Mouse (Mus musculus) liver, embryonic 16.5 days (tissue): ENCODE measurements around the gene Cd300c2. TPM values are rescaled to one million over a fixed set of nuclear protein-coding genes. Genes with fewer than 3 reads are reported as not detected.
"Not testable (repeated sequence)": the region's sequence is repeated elsewhere in the genome, so short reads cannot be mapped to it uniquely, and the experiment has no call there.

Experiments
- ATAC-seq: fragments of 200-750 bp; cut with Nextera tagmentation; 2 replicates; pipeline ENCODE4 v1.8.0; 2017; ENCODE audit warnings: low read depth, mild to moderate bottlenecking, moderate number of reproducible peaks, moderate library complexity
- H3K27ac ChIP-seq: fragments of 300-500 bp; sonication (generic); 2 replicates; pipeline ENCODE4 v1.5.1; 2014; ENCODE audit warnings: mild to moderate bottlenecking, low read length
- H3K27me3 ChIP-seq: fragments of 300-500 bp; sonication (generic); 2 replicates; pipeline ENCODE4 v1.6.1; 2014; ENCODE audit warnings: low read depth, low read length, mixed read lengths; ENCODE audit not compliant: control insufficient read depth, insufficient read depth
- H3K36me3 ChIP-seq: fragments of 300-500 bp; sonication (generic); 2 replicates; pipeline ENCODE4 v1.6.1; 2014; ENCODE audit warnings: mild to moderate bottlenecking; ENCODE audit not compliant: control insufficient read depth, insufficient read depth
- H3K4me1 ChIP-seq: fragments of 300-500 bp; sonication (generic); 2 replicates; pipeline ENCODE4 v1.6.1; 2014; ENCODE audit warnings: low read depth, low read length, mixed read lengths; ENCODE audit not compliant: control insufficient read depth
- H3K4me2 ChIP-seq: fragments of 300-500 bp; sonication (generic); 2 replicates; pipeline ENCODE4 v1.6.1; 2014; ENCODE audit warnings: low read depth, low read length, mixed read lengths
- H3K4me3 ChIP-seq: fragments of 300-500 bp; sonication (generic); 2 replicates; pipeline ENCODE4 v1.5.1; 2014; ENCODE audit warnings: low read depth, mild to moderate bottlenecking, low read length
- H3K9ac ChIP-seq: fragments of 300-500 bp; sonication (generic); 2 replicates; pipeline ENCODE4 v1.6.1; 2014; ENCODE audit warnings: low read depth, low read length
- H3K9me3 ChIP-seq: fragments of 300-500 bp; sonication (generic); replicated peaks from 2 replicates; pipeline ENCODE4 v1.6.1; 2016; ENCODE audit warnings: low read length; ENCODE audit not compliant: control insufficient read depth
- WGBS: fragments of 180-500 bp; shearing (Covaris S2); extraction: QIAGEN DNeasy Blood & Tissue Kit; methylation state at CpG from one replicate; pipeline ENCODE4 v1.1.7; 2014; ENCODE audit not compliant: insufficient replicate concordance; 5-methylcytosine and 5-hydroxymethylcytosine counted together
- polyA plus RNA-seq: library from polyadenylated mRNA; unstranded; fragments of >200 nt; fragmentation: Nextera tagmentation; extraction: Ambion mirVana; gene quantifications from 2 replicates; pipeline ENCODE4 v1.2.1, GENCODE M21; 2015

The Cd300c2 gene
- polyA plus RNA-seq: 9.8 and 11.1 TPM in 2 replicates

DNA sequence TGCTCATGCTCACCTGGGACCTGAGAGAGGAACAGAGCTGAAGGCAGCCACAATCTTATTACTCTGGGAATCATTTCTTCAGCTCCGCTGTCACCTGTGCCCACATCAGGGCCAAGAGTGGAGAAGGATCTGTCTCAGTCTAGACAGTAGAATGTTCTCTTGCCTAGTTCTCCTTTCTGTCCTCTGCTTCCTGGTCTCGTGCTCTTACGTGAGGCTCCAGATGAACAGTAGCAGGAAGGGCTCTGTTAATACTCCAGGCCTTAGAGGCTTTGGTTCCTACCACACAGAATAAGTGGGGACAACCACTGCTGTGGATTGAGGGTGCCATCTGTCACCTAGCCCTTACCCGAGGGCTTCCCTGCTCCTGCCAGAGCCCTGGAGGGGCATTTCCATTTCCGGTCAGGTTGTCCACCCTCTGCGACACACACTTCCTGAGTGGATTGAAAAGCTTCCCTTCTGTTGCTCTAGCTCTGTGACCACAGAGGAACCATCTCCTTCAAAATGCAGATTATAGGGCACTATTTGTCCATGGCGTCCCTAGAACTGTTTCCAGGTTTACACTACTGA lies at the start of gene Cd300c2:
Gene Cd300c2 (minus strand): TSS at position 407 of the 567 bp plus-strand sequence.
- Histone ChIP-seq H3K9me3 (no peaks in the 10 kb centered on the region), H3K36me3 (no peaks in the 10 kb centered on the region), H3K4me1 (no peaks in the 10 kb centered on the region), H3K27ac (no peak within 1 kb of the TSS), H3K4me2 (no peak within 1 kb of the TSS), H3K9ac (no peak within 1 kb of the TSS), H3K4me3 (no peak within 1 kb of the TSS; the same call in 1 of the 2 replicates), H3K27me3 (no peaks in the 10 kb centered on the region)
- no peak for ATAC-seq
- WGBS: 28% methylated on average over 7 of the region's 7 CpGs

DNA sequence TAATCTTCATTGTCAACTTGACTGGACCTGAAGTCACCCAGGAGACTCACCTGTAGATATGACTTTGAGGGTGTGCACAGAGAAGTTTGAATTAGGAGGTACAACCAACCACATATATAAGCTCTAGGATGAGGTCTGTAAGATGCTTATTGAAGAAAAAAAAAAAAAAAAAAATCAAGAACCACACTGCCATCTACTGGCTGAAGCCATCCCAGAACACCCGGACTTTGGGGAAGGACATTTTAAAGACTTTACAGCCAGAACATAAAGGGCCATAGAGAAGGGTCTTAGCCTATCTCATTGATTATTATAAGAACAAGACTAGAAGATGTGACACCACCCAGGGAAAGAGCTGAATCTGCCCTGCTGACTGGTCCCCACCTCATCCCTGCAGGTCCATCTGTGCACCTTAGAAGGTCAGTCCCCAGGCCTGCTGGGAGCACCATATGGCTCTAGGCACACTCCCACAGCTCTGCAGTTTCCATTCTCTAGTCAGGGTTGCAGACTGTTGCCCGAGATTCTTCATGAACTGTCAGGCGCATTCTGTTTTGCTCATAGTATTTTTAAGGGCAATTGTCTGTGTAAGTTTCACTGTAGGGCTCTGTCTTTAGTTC lies 47.7 kb upstream of the Cd300c2 start:
- H3K4me1 ChIP-seq: no peaks in the 10 kb centered on the region
- no peaks in the 10 kb centered on the region for H3K36me3 ChIP-seq
- H3K4me3 ChIP-seq: no peak overlapping the region
- H3K4me2 ChIP-seq: no peak overlapping the region
- no peaks in the 10 kb centered on the region for H3K27me3 ChIP-seq
- no peak overlapping the region for H3K9ac ChIP-seq
- H3K9me3 ChIP-seq: no peaks in the 10 kb centered on the region
- no peak for ATAC-seq
- 24% methylated on average over 3 of the region's 3 CpGs for WGBS
- no peak overlapping the region for H3K27ac ChIP-seq

DNA sequence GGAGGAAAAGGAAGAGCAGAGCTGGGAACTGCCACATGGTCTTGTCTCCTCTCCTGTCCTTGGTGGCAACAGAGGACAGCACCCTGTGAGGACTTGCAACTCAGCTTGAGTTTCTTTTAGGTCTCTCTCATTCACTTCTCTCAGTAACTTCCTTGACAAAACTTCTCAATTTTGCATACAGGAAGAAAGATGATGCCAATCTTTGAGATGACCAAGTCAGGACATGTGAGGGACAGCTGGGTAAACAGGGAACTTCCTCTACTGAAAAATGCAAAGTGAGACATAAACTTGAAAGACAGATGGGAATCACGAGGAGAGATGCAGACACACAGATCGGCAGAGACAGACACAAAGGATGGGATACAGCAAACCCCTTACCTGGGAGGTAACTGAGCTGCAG lies 46.6 kb upstream of the Cd300c2 start, which contains the start of gene Cd300ld3:
Gene Cd300ld3 (minus strand): TSS at position 151 of the 400 bp plus-strand sequence.
- no peaks in the 10 kb centered on the region for H3K4me1 ChIP-seq
- H3K27me3 ChIP-seq: no peaks in the 10 kb centered on the region
- no peak within 1 kb of the TSS for H3K9ac ChIP-seq
- WGBS: 35% methylated on average over 2 of the region's 2 CpGs
- no peaks in the 10 kb centered on the region for H3K36me3 ChIP-seq
- no peak within 1 kb of the TSS for H3K4me2 ChIP-seq
- no peaks in the 10 kb centered on the region for H3K9me3 ChIP-seq
- no peak within 1 kb of the TSS for H3K4me3 ChIP-seq
- no peak within 1 kb of the TSS for H3K27ac ChIP-seq
- ATAC-seq: no peak

DNA sequence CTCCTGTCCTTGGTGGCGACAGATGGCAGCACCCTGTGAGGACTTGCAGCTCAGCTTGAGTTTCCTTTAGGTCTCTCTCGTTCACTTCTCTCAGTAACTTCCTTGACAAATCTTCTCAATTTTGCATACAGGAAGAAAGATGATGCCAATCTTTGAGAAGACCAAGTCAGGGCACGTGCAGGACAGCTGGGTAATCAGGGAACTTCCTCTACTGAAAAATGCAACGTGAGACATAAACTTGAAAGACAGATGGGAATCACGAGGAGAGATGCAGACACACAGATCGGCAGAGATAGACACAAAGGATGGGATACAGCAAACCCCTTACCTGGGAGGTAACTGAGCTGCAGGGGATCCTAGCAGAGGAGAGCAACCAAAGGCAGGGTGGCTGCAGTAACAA lies 36.0 kb upstream of the Cd300c2 start, which contains the start of gene Cd300ld5:
Gene Cd300ld5 (minus strand): TSS at position 101 of the 400 bp plus-strand sequence.
- H3K4me1 ChIP-seq, H3K4me3 ChIP-seq, H3K9me3 ChIP-seq, H3K4me2 ChIP-seq, H3K27ac ChIP-seq, H3K9ac ChIP-seq, H3K36me3 ChIP-seq, ATAC-seq, H3K27me3 ChIP-seq: not testable (repeated sequence)
- no CpG with 5 or more reads among the region's 6 CpGs for WGBS

DNA sequence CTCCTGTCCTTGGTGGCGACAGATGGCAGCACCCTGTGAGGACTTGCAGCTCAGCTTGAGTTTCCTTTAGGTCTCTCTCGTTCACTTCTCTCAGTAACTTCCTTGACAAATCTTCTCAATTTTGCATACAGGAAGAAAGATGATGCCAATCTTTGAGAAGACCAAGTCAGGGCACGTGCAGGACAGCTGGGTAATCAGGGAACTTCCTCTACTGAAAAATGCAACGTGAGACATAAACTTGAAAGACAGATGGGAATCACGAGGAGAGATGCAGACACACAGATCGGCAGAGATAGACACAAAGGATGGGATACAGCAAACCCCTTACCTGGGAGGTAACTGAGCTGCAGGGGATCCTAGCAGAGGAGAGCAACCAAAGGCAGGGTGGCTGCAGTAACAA lies 25.2 kb upstream of the Cd300c2 start, which contains the start of gene Cd300ld4:
Gene Cd300ld4 (minus strand): TSS at position 101 of the 400 bp plus-strand sequence.
- H3K36me3 ChIP-seq, H3K4me3 ChIP-seq, ATAC-seq, H3K27me3 ChIP-seq, H3K27ac ChIP-seq, H3K9ac ChIP-seq, H3K9me3 ChIP-seq, H3K4me1 ChIP-seq, H3K4me2 ChIP-seq: not testable (repeated sequence)
- no CpG with 5 or more reads among the region's 6 CpGs for WGBS

DNA sequence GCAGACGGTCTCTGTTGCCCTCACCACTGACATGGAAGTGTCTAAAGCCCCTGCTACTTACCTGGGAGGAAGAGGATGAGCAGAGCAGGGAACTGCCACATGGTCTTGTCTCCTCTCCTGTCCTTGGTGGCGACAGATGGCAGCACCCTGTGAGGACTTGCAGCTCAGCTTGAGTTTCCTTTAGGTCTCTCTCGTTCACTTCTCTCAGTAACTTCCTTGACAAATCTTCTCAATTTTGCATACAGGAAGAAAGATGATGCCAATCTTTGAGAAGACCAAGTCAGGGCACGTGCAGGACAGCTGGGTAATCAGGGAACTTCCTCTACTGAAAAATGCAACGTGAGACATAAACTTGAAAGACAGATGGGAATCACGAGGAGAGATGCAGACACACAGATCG lies 14.4 kb upstream of the Cd300c2 start, which contains the start of gene Cd300ld2:
Gene Cd300ld2 (minus strand): TSS at position 101 of the 400 bp plus-strand sequence.
- H3K9ac ChIP-seq, H3K4me2 ChIP-seq, ATAC-seq, H3K27ac ChIP-seq, H3K27me3 ChIP-seq, H3K4me1 ChIP-seq, H3K36me3 ChIP-seq, H3K4me3 ChIP-seq, H3K9me3 ChIP-seq: not testable (repeated sequence)
- WGBS: no CpG with 5 or more reads among the region's 7 CpGs

DNA sequence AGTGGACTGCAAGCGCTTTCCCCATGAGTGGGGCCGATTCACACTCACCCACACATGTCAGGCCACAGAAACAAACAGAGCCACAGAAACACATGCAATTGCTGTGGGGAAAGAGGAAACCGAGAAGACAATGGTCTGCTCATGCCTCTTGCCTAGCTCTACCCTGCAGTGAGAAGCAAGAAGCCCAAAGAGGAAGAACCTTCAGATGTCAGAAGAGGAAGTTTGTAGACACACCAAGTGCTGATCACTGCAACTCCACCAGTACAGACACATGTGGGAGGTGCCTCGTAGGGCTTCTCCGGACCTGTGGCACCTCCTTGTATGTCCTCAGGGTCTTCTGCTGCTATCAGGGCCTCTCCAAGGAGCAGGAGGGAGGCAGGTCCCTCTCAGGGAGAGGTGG lies 2.4 kb upstream of the Cd300c2 start:
- Histone ChIP-seq H3K36me3 (no peaks in the 10 kb centered on the region), H3K4me3 (no peak overlapping the region), H3K4me2 (no peak overlapping the region), H3K4me1 (no peaks in the 10 kb centered on the region), H3K9ac (no peak overlapping the region), H3K27ac (peak overlapping the region; percentile 72), H3K27me3 (no peaks in the 10 kb centered on the region), H3K9me3 (no peaks in the 10 kb centered on the region)
- peak; percentile 54 for ATAC-seq
- 22% methylated on average over 5 of the region's 5 CpGs for WGBS

DNA sequence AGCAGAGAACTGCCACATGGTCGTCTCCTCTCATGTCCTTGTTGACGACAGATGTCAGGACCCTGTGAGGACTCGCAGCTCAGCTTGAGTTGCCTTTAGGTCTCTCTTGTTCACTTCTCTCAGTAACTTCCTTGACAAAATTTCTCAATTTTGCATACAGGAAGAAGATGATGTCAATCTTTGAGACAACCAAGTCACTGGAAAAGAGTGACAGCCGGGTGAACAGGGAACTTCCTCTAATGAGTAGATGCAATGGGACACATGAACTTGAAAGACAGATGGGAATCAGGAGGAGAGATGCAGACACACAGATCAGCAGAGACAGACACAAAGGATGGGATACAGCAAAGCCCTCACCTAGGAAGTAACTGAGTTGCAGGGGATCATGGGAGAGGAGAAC lies 11.9 kb downstream of the Cd300c2 start, which contains the start of gene Cd300ld:
Gene Cd300ld (minus strand): TSS at position 130 of the 400 bp plus-strand sequence.
- Histone ChIP-seq H3K27ac (no peak within 1 kb of the TSS), H3K4me2 (no peak within 1 kb of the TSS), H3K27me3 (no peaks in the 10 kb centered on the region), H3K36me3 (no peaks in the 10 kb centered on the region), H3K4me3 (no peak within 1 kb of the TSS), H3K4me1 (no peaks in the 10 kb centered on the region), H3K9ac (no peak within 1 kb of the TSS), H3K9me3 (no peaks in the 10 kb centered on the region)
- ATAC-seq: no peak
- 19% methylated on average over 4 of the region's 4 CpGs for WGBS

DNA sequence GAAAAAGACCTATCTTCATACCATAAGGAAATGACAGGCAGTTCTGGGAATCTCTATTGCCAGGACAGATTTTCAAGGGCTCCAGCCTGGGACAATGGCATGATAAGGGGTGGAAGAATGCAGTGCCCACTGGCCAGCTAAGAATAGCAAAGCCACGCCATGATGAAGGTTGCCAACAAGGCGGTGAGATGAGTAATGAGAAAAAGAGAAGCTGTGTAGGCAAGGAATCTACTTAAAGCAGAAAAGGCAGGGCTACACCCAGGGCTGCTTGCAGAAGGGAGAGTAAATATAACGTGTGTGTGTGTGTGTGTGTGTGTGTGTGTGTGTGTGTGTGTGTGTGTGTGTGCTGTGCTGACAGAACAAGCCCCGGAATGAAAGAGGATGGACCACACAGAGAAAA lies 19.8 kb downstream of the Cd300c2 start:
- no peak overlapping the region for H3K9ac ChIP-seq
- no peak overlapping the region for H3K27ac ChIP-seq
- H3K36me3 ChIP-seq: no peaks in the 10 kb centered on the region
- H3K4me3 ChIP-seq: no peak overlapping the region
- WGBS: 52% methylated on average over 4 of the region's 4 CpGs
- H3K27me3 ChIP-seq: no peaks in the 10 kb centered on the region
- H3K4me1 ChIP-seq: no peaks in the 10 kb centered on the region
- no peaks in the 10 kb centered on the region for H3K9me3 ChIP-seq
- no peak for ATAC-seq
- H3K4me2 ChIP-seq: no peak overlapping the region
